In the genomic region with DNA sequence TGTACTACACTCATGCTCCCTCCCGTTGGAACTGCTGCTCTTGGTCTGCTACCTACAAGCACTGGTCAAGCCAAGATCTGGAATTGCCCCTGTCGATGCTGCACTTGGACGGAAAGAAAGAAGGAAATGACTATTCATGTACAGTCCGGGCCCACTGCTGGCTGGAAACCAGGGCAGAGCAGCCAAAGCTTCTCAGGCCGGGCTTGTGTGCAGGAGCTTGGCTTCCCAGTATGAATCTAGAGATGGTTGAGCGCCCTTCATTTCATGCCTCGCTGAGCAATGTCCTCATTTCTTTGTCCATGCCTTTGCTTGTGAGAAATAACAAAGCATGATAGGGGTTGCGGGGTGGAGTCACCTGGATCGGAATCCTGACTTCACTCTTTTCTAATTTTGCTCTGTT, we compare ENCODE assay signal across 12 mouse cellular contexts.
A peak's percentile ranks its signal among the peaks of the same experiment; 100 is the strongest.
DNase-seq lines count a peak whose midpoint lies in the region; ATAC-seq and TF ChIP-seq lines count a peak whose summit lies in the region.
"Had no signal": no experiment of that assay in that cellular context is flagged by ENCODE, and none has a peak within 500 bp of the region (broad histone marks: within the 10 kb centered on the region; RNA-seq: fewer than 3 reads in every experiment).

No protein-coding gene starts in this region.

- no peak overlapping the region for H3K4me2 ChIP-seq in forebrain, postnatal 0 days (ENCODE audit: low read depth)
- H3K4me2 ChIP-seq: embryonic facial prominence, embryonic 15.5 days had no signal

- no peak overlapping the region for H3K9ac ChIP-seq in forebrain, postnatal 0 days
- H3K9ac ChIP-seq: embryonic facial prominence, embryonic 15.5 days; liver, embryonic 14.5 days had no signal

- H3K4me3 ChIP-seq in kidney, adult 2 months (ENCODE audit: insufficient read depth, low read depth, low read length), result no peak overlapping the region
- no peak overlapping the region for H3K4me3 ChIP-seq in forebrain, postnatal 0 days (ENCODE audit: low read depth, low read length)
- H3K4me3 ChIP-seq: embryonic facial prominence, embryonic 15.5 days had no signal

- H3K4me1 ChIP-seq in kidney, adult 2 months (ENCODE audit: control insufficient read depth, insufficient read depth, low read length), result no peaks in the 10 kb centered on the region
- H3K4me1 ChIP-seq in forebrain, postnatal 0 days (ENCODE audit: insufficient read depth), result no peaks in the 10 kb centered on the region
- H3K4me1 ChIP-seq: embryonic facial prominence, embryonic 15.5 days had no signal

- TF ChIP-seq POLR2A in kidney, adult 2 months (IDR thresholded peaks at IDR 0.05; ENCODE audit: low read depth, low read length), result no peak

- DNase-seq in kidney, adult 2 months, result peak; percentile 31
- DNase-seq in kidney, adult 11 months, result no peak
- DNase-seq in Muller cell, postnatal 12 days (ENCODE audit: inconsistent ontology term), result peak; percentile 91
- peak; percentile 94 for DNase-seq in cerebellum, adult 8-10 months
- DNase-seq in forebrain, postnatal 0 days, result peak; percentile 39
- no peak for DNase-seq in thymus, postnatal 0 days (ENCODE audit: low spot score)
- no peak for DNase-seq in gastrocnemius, postnatal 36 days
- no peak for DNase-seq in adrenal gland, adult 8-10 months
- DNase-seq: gastrocnemius, postnatal 25 days; heart, postnatal 10 days had no signal

- intact Hi-C loops in gastrocnemius, postnatal 36 days (cut with DNase I), result no loop called here

- ATAC-seq in forebrain, postnatal 0 days, result peak; percentile 69

- H3K27ac ChIP-seq in kidney, adult 2 months (ENCODE audit: insufficient read depth, low read depth, low read length), result no peak overlapping the region
- no peak overlapping the region for H3K27ac ChIP-seq in forebrain, postnatal 0 days (ENCODE audit: low read depth, low read length)
- H3K27ac ChIP-seq: embryonic facial prominence, embryonic 15.5 days; liver, embryonic 14.5 days had no signal

- no peaks in the 10 kb centered on the region for H3K9me3 ChIP-seq in forebrain, postnatal 0 days (ENCODE audit: low read length)
- H3K9me3 ChIP-seq: embryonic facial prominence, embryonic 15.5 days had no signal

- no peaks in the 10 kb centered on the region for H3K27me3 ChIP-seq in kidney, adult 2 months (replicated peaks; ENCODE audit: control insufficient read depth, insufficient read depth, low read length)
- H3K27me3 ChIP-seq in forebrain, postnatal 0 days (ENCODE audit: insufficient read depth, low read length), result no peaks in the 10 kb centered on the region
- H3K27me3 ChIP-seq: embryonic facial prominence, embryonic 15.5 days had no signal

- WGBS in kidney, adult 2 months, result 49% methylated on average over 9 of the region's 9 CpGs
- 35% methylated on average over 9 of the region's 9 CpGs for WGBS in forebrain, postnatal 0 days

- no peak for TF ChIP-seq CTCF in kidney, adult 2 months (conservative IDR thresholded peaks at IDR 0.05; ENCODE audit: insufficient read depth, insufficient read length, low read depth, low read length)
- no peak for TF ChIP-seq CTCF in forebrain, postnatal 0 days (IDR thresholded peaks at IDR 0.05; ENCODE audit: low read depth)

- no peaks in the 10 kb centered on the region for H3K36me3 ChIP-seq in kidney, adult 2 months (ENCODE audit: control insufficient read depth, insufficient read depth, low read length)
- H3K36me3 ChIP-seq in forebrain, postnatal 0 days (ENCODE audit: insufficient read depth), result no peaks in the 10 kb centered on the region
- H3K36me3 ChIP-seq: embryonic facial prominence, embryonic 15.5 days had no signal

Comparison
In these comparisons a context has a peak if more than half of its experiments do, and no peak if none do; other contexts are left out.
1. DNase-seq: peak in kidney, adult 2 months (single experiment), Muller cell, postnatal 12 days (single experiment), cerebellum, adult 8-10 months (single experiment) and forebrain, postnatal 0 days (single experiment); none in kidney, adult 11 months (single experiment), thymus, postnatal 0 days (single experiment), gastrocnemius, postnatal 36 days (0 of 2) and adrenal gland, adult 8-10 months (single experiment).